ENCODE assay signal across 8 mouse cellular contexts in the genomic region with DNA sequence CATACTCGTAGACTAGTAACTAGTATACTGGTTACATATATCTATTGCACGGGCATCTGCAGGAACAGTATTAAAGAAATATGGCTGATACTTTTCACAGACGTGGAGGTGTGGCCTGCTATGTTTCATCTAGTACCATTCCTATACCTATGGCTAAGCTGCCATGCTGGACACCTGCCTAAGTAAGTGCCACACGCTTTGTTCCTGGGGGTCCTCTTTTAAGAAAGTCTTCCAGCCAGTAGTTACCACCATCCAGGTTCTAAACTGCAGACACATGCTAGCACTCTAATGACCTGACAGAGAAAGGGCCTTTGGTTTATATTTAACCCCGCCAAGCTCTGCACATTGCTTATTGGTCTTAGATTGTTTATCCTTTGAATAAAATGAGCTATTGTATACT.
DNase-seq lines count a peak whose midpoint lies in the region; ATAC-seq and TF ChIP-seq lines count a peak whose summit lies in the region.

No protein-coding gene starts in this region.

- H3K4me1 ChIP-seq in forebrain, embryonic 14.5 days (ENCODE audit: control insufficient read depth, insufficient read depth, low read length) = peaks cover 4% of the 10 kb centered on the region
- H3K4me1 ChIP-seq in forebrain, postnatal 0 days (ENCODE audit: insufficient read depth) = no peaks in the 10 kb centered on the region
- H3K4me1 ChIP-seq in hindbrain, embryonic 14.5 days (replicated peaks; ENCODE audit: control insufficient read depth, insufficient read depth, low read length) = peaks cover 6% of the 10 kb centered on the region; the same call in 1 of the 2 replicates
- peaks cover 12% of the 10 kb centered on the region for H3K4me1 ChIP-seq in hindbrain, embryonic 12.5 days
- peaks cover 10% of the 10 kb centered on the region; the same call in 1 of the 2 replicates for H3K4me1 ChIP-seq in midbrain, embryonic 11.5 days (ENCODE audit: control insufficient read depth, insufficient read depth, low read length)
- peaks cover 11% of the 10 kb centered on the region; the same call in 1 of the 2 replicates for H3K4me1 ChIP-seq in midbrain, embryonic 15.5 days
- peaks cover 10% of the 10 kb centered on the region; the same call in 1 of the 2 replicates for H3K4me1 ChIP-seq in neural tube, embryonic 14.5 days (ENCODE audit: control insufficient read depth, insufficient read depth, low read length)

- H3K4me3 ChIP-seq in forebrain, embryonic 14.5 days (ENCODE audit: low read depth, low read length) = no peak overlapping the region
- no peak overlapping the region for H3K4me3 ChIP-seq in forebrain, postnatal 0 days (ENCODE audit: low read depth, low read length)
- no peak overlapping the region for H3K4me3 ChIP-seq in hindbrain, embryonic 14.5 days (replicated peaks; ENCODE audit: low read length)
- no peak overlapping the region for H3K4me3 ChIP-seq in hindbrain, embryonic 12.5 days
- no peak overlapping the region for H3K4me3 ChIP-seq in midbrain, embryonic 11.5 days (ENCODE audit: low read depth, low read length)
- H3K4me3 ChIP-seq in midbrain, embryonic 15.5 days = no peak overlapping the region
- no peak overlapping the region for H3K4me3 ChIP-seq in neural tube, embryonic 14.5 days (ENCODE audit: low read depth, low read length)

- no peaks in the 10 kb centered on the region for H3K9me3 ChIP-seq in forebrain, embryonic 14.5 days (replicated peaks; ENCODE audit: control insufficient read depth, low read length)
- H3K9me3 ChIP-seq in forebrain, postnatal 0 days (ENCODE audit: low read length) = no peaks in the 10 kb centered on the region
- no peaks in the 10 kb centered on the region for H3K9me3 ChIP-seq in hindbrain, embryonic 14.5 days (ENCODE audit: control insufficient read depth, low read length)
- no peaks in the 10 kb centered on the region for H3K9me3 ChIP-seq in hindbrain, embryonic 12.5 days (replicated peaks)
- no peaks in the 10 kb centered on the region for H3K9me3 ChIP-seq in midbrain, embryonic 11.5 days (ENCODE audit: control insufficient read depth, low read length)
- no peaks in the 10 kb centered on the region for H3K9me3 ChIP-seq in midbrain, embryonic 15.5 days
- no peaks in the 10 kb centered on the region for H3K9me3 ChIP-seq in neural tube, embryonic 14.5 days (ENCODE audit: control insufficient read depth, low read length)

- no peaks in the 10 kb centered on the region for H3K27me3 ChIP-seq in forebrain, embryonic 14.5 days (replicated peaks; ENCODE audit: control insufficient read depth, insufficient read depth, low read length)
- H3K27me3 ChIP-seq in forebrain, postnatal 0 days (ENCODE audit: insufficient read depth, low read length) = 0 out of 2 replicates have a peak, but pooled peaks cover 4% of the 10 kb centered on the region
- no peaks in the 10 kb centered on the region for H3K27me3 ChIP-seq in hindbrain, embryonic 14.5 days (ENCODE audit: control insufficient read depth, insufficient read depth, low read length)
- no peaks in the 10 kb centered on the region for H3K27me3 ChIP-seq in hindbrain, embryonic 12.5 days
- H3K27me3 ChIP-seq in midbrain, embryonic 11.5 days (ENCODE audit: control insufficient read depth, insufficient read depth, low read length) = no peaks in the 10 kb centered on the region
- H3K27me3 ChIP-seq in midbrain, embryonic 15.5 days (replicated peaks) = no peaks in the 10 kb centered on the region
- no peaks in the 10 kb centered on the region for H3K27me3 ChIP-seq in neural tube, embryonic 14.5 days (ENCODE audit: control insufficient read depth, insufficient read depth, low read length)

- TF ChIP-seq CTCF in forebrain, postnatal 0 days (IDR thresholded peaks at IDR 0.05; ENCODE audit: low read depth) = no peak

- WGBS in forebrain, embryonic 14.5 days = 90% methylated on average over 5 of the region's 5 CpGs
- 82% methylated on average over 5 of the region's 5 CpGs for WGBS in forebrain, postnatal 0 days
- WGBS in hindbrain, embryonic 14.5 days = 92% methylated on average over 5 of the region's 5 CpGs
- 89% methylated on average over 5 of the region's 5 CpGs for WGBS in hindbrain, embryonic 12.5 days
- WGBS in midbrain, embryonic 11.5 days = 86% methylated on average over 5 of the region's 5 CpGs
- WGBS in midbrain, embryonic 15.5 days = 94% methylated on average over 5 of the region's 5 CpGs
- 87% methylated on average over 5 of the region's 5 CpGs for WGBS in neural tube, embryonic 14.5 days

- ATAC-seq in forebrain, embryonic 14.5 days = 0 out of 2 replicates have a peak, but pooled peaks have one; percentile 11
- ATAC-seq in forebrain, postnatal 0 days = no peak
- ATAC-seq in hindbrain, embryonic 14.5 days (ENCODE audit: low FRiP score) = no peak
- ATAC-seq in hindbrain, embryonic 12.5 days (ENCODE audit: low FRiP score) = no peak
- ATAC-seq in midbrain, embryonic 11.5 days (ENCODE audit: low FRiP score) = 0 out of 2 replicates have a peak, but pooled peaks have one; percentile 12
- no peak for ATAC-seq in midbrain, embryonic 15.5 days (replicated peaks)
- no peak for ATAC-seq in neural tube, embryonic 14.5 days (ENCODE audit: low read depth)
- no peak for ATAC-seq in inflammation-experienced regulatory T-cells, adult 6 months

- no peak for DNase-seq in forebrain, embryonic 14.5 days (ENCODE audit: low spot score)
- DNase-seq in forebrain, postnatal 0 days = no peak
- DNase-seq in hindbrain, embryonic 14.5 days (ENCODE audit: low spot score) = no peak
- DNase-seq in midbrain, embryonic 11.5 days (ENCODE audit: low spot score, missing footprints) = peak; percentile 81

- no peaks in the 10 kb centered on the region for H3K36me3 ChIP-seq in forebrain, embryonic 14.5 days (ENCODE audit: control insufficient read depth, insufficient read depth, low read length)
- no peaks in the 10 kb centered on the region for H3K36me3 ChIP-seq in forebrain, postnatal 0 days (ENCODE audit: insufficient read depth)
- H3K36me3 ChIP-seq in hindbrain, embryonic 14.5 days (replicated peaks; ENCODE audit: control insufficient read depth, insufficient read depth) = no peaks in the 10 kb centered on the region
- H3K36me3 ChIP-seq in hindbrain, embryonic 12.5 days = no peaks in the 10 kb centered on the region
- no peaks in the 10 kb centered on the region for H3K36me3 ChIP-seq in midbrain, embryonic 11.5 days (ENCODE audit: control insufficient read depth, insufficient read depth, low read length)
- no peaks in the 10 kb centered on the region for H3K36me3 ChIP-seq in midbrain, embryonic 15.5 days (replicated peaks)
- H3K36me3 ChIP-seq in neural tube, embryonic 14.5 days (ENCODE audit: control insufficient read depth, insufficient read depth, low read length) = no peaks in the 10 kb centered on the region

- no peak overlapping the region for H3K4me2 ChIP-seq in forebrain, embryonic 14.5 days (ENCODE audit: low read length)
- H3K4me2 ChIP-seq in forebrain, postnatal 0 days (ENCODE audit: low read depth) = no peak overlapping the region
- no peak overlapping the region for H3K4me2 ChIP-seq in hindbrain, embryonic 14.5 days (replicated peaks)
- no peak overlapping the region for H3K4me2 ChIP-seq in hindbrain, embryonic 12.5 days (replicated peaks)
- no peak overlapping the region for H3K4me2 ChIP-seq in midbrain, embryonic 11.5 days
- H3K4me2 ChIP-seq in midbrain, embryonic 15.5 days = no peak overlapping the region
- H3K4me2 ChIP-seq in neural tube, embryonic 14.5 days (ENCODE audit: low read depth, low read length) = no peak overlapping the region

- no peak overlapping the region for H3K27ac ChIP-seq in forebrain, embryonic 14.5 days (ENCODE audit: low read depth, low read length)
- no peak overlapping the region for H3K27ac ChIP-seq in forebrain, postnatal 0 days (ENCODE audit: low read depth, low read length)
- H3K27ac ChIP-seq in hindbrain, embryonic 14.5 days = 0 out of 2 replicates have a peak overlapping the region, but pooled peaks have one; percentile 2
- no peak overlapping the region; the same call in 1 of the 2 replicates for H3K27ac ChIP-seq in hindbrain, embryonic 12.5 days
- H3K27ac ChIP-seq in midbrain, embryonic 11.5 days (ENCODE audit: low read depth, low read length) = no peak overlapping the region
- no peak overlapping the region for H3K27ac ChIP-seq in midbrain, embryonic 15.5 days
- H3K27ac ChIP-seq in neural tube, embryonic 14.5 days (ENCODE audit: low read depth, low read length) = peak overlapping the region; percentile 16; the same call in 1 of the 2 replicates

- no peak overlapping the region for H3K9ac ChIP-seq in forebrain, embryonic 14.5 days (ENCODE audit: low read length)
- H3K9ac ChIP-seq in forebrain, postnatal 0 days = no peak overlapping the region
- no peak overlapping the region for H3K9ac ChIP-seq in hindbrain, embryonic 14.5 days
- no peak overlapping the region for H3K9ac ChIP-seq in hindbrain, embryonic 12.5 days
- H3K9ac ChIP-seq in midbrain, embryonic 11.5 days (ENCODE audit: low read length) = no peak overlapping the region
- H3K9ac ChIP-seq in midbrain, embryonic 15.5 days = no peak overlapping the region
- no peak overlapping the region for H3K9ac ChIP-seq in neural tube, embryonic 14.5 days (replicated peaks; ENCODE audit: low read depth, low read length)

Comparison
In these comparisons a context has a peak if more than half of its experiments do, and no peak if none do; other contexts are left out.
1. ATAC-seq: peak in forebrain, embryonic 14.5 days (single experiment) and midbrain, embryonic 11.5 days (single experiment); none in forebrain, postnatal 0 days (single experiment), hindbrain, embryonic 14.5 days (single experiment), hindbrain, embryonic 12.5 days (single experiment), midbrain, embryonic 15.5 days (single experiment), neural tube, embryonic 14.5 days (single experiment) and inflammation-experienced regulatory T-cells, adult 6 months (single experiment).
2. H3K27ac ChIP-seq: peak in hindbrain, embryonic 14.5 days (single experiment) and neural tube, embryonic 14.5 days (single experiment); none in forebrain, embryonic 14.5 days (single experiment), forebrain, postnatal 0 days (single experiment), hindbrain, embryonic 12.5 days (single experiment), midbrain, embryonic 11.5 days (single experiment) and midbrain, embryonic 15.5 days (single experiment).